Mouse (Mus musculus) T-helper 17 cell (primary cell): Measurements from ENCODE around the gene Gna14.

ENCODE experiments used
- in situ Hi-C, 2 experiments: fragments of 300-600 bp; cut with MboI, MseI; formaldehyde crosslinking; loops; 1 replicate in 1 of 2; 2 replicates in 1 of 2; pipeline ENCODE4 v1.15.1; 2025; ENCODE audit warnings: high pct_unique_total_duplicates in 2 of 2

Gene Gna14

DNA sequence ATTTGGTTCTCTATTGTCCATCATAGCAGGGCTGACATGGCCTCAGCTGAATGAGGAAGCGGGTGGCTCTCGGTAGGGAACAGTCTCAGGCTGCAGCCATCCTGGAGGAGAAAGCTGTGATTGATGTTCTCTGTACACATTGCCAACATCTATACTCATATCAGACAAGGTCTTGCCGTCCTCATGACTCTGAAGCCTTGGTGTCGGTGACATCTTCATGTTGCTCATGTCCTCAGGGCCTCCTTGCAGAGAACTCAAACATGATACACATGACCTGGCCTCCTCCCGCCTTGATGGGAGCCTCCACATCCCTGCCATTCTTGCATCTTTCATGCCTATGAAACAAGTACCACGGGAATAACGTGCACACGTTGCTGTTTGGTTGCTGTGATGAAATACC lies 144.9 kb downstream of the Gna14 start:
- in situ Hi-C loops: loop anchor here (10.0 to 25.0 kb wide), 2 partner anchors 518 to 834 kb away; no protein-coding TSS in a partner anchor

DNA sequence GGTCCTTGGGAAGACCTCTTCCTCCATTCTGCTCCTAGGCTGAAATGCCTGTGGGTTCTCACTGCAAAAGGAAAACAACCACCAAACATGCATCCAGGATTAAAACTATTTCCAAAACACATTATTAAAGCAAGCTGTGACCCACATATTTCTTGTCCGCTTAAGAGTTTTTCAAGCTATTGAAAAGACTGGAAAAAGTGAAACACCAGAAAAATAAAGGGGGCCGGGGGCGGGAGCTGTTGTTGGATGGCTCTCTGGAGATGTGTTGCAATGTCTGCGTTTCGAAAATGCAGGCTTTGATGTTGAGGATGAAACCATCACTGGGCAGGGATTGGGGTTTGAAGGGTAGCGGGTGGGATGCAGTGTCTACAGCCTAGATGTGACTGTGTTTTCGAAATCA lies 149.0 kb downstream of the Gna14 start:
- in situ Hi-C loops: loop anchor here (10.0 to 25.0 kb wide), 2 partner anchors 522 to 830 kb away; no protein-coding TSS in a partner anchor

DNA sequence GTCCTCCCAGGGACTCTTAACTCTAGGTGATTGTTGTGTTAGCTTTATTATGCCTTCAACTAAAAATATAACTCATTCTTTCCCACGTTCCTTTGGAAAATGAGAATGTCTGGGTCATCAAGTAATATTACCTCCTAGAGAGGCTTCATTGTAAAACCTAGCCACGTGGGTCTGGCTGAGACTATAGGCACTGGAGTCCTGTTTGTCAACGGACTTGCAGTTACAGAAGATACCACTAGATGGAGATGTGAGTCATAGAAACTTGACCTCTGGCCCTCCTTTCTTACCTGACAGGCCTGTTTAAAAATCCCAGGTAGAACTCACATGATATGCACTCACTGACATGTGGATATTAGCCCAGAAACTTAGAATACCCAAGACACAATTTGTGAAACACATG lies 149.8 kb downstream of the Gna14 start:
- in situ Hi-C loops: loop anchor here (10.0 to 25.0 kb wide), 2 partner anchors 523 to 829 kb away; no protein-coding TSS in a partner anchor

DNA sequence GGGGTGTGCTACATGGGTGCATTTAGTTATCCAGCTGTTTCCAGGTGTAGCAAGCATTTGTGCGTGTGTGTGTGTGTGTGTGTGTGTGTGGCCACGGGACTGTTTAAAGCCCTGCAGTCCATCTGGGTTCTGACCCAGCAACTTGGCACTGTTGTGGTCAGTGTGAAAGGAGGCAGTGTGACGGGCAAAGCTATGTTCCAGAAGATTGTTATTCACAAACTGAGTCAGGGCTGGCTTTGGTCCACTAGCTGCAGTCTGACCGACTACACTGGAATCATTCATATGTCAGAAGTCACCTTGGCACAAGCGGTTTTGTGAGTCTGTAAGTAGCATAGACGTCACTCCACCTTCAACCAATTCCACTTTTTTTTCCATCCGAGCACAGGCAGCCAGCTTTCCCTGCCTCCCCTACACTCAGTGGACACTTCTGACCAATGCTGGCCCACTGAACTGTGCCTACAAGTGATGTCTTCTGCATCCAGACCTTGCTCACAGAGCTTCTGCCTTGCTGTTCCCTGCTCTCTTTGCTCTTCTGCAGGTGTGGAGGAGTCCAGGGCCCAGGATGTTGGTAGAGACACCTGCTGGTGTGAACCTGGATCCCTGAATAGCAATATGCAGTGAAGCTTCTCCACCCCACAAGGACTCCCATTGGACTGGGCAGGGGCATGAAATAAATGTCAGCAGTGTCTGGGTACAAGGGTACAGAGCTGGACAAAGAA lies 157.9 kb downstream of the Gna14 start:
- in situ Hi-C loops: loop anchor here in 1 of 2 experiments (25.0 kb wide), 1 partner anchor 531 kb away; no protein-coding TSS in a partner anchor

DNA sequence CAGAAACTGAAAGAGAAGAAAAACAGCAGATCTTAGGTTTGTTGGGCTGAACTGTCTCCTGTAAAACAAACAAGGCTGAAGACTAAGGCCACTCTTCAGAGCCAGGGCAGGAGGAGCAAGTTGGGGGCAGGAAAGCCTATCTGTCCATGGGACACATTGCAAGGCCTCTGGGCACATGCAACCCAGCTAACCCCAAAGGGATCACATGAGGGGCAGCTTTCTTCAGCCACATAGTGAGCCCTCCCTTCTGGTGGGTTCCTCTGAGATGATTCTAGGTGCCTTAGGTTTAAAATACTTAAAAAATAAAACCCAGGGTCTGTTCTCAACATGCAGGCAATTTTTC lies 158.4 kb downstream of the Gna14 start:
- in situ Hi-C loops: loop anchor here in 1 of 2 experiments (25.0 kb wide), 1 partner anchor 532 kb away; no protein-coding TSS in a partner anchor

DNA sequence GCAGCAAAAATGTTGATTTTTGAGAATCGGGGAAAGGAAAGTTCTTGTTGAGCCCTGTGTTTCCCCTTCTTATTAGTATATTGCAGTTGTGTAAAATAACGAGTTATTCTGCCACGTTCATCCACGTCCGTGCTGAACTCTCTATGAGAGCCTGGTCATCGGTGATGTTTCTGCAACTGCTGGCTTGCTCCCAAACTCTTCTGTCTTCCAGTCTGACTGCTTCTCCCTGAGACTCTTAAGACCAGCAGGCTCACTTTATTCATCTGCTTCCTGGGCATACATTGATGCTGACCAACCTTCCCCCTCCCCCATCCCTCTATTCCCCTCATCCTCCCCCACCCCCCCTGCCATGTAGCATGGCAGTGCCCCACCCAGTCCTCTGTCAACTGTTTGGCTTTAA lies 161.7 kb downstream of the Gna14 start:
- in situ Hi-C loops: loop anchor here (5.0 to 25.0 kb wide), 2 partner anchors 235 to 535 kb away; no protein-coding TSS in a partner anchor

DNA sequence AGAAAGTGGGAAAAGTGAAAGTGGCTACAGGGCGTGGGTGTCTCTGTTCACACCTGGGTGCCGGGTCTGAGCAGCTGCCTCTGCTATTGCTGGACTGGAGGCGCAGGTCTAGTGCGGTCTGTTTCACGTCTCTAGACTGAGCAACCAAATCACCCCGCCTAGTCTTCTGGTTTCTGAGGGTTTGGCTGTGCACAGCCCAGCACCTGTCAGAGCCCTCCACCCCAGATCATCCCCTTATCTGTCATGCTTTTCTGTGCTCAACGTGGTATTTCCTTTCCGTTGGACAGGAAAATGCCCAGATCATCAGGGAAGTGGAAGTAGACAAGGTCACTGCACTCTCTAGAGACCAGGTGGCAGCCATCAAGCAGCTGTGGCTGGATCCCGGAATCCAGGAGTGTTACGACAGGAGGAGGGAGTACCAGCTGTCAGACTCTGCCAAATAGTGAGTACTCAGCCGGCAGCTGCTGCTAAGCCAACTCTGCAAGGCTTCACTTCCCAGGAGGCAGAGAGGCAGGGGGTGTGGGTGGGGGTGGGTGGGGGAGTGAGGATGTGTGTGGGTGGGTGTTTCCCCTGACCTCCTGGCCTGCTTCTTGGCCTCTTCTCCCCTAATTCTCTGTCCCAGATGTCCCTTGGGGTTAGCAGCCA lies 163.2 kb downstream of the Gna14 start:
- in situ Hi-C loops: loop anchor here (5.0 to 25.0 kb wide), 2 partner anchors 236 to 536 kb away; no protein-coding TSS in a partner anchor

DNA sequence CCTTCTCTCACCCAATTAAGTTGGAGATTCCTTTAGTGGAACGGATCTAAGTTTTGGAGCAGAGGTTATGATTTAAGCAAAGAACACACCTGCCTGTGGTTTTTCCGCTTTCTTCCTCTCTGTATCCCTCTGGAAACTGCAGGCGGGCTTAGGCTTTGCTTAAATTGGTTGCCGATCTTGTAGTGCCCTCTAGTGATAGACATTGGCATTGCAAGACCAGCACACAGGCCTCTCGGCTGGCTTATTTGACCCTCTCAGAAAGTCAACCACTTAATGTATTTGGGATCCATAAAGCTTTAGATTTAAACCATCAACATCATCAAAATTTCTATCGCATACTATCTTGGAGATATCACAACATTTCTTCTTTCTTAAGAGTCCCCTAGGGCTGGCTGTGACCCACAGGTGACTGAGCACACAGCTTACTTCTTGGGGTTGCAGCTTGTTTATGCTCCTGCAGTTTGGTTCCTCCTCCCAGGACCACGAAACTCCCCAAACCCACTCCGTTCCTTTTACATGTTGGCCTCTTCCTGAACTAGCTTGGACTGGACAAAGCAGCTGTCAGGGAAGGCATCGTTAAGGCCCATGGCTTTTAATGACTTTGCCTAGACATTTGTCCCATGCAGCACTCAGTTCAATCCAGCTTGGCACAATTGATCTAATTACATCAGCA lies 163.9 kb downstream of the Gna14 start:
- in situ Hi-C loops: loop anchor here (5.0 to 25.0 kb wide), 2 partner anchors 237 to 537 kb away; no protein-coding TSS in a partner anchor

DNA sequence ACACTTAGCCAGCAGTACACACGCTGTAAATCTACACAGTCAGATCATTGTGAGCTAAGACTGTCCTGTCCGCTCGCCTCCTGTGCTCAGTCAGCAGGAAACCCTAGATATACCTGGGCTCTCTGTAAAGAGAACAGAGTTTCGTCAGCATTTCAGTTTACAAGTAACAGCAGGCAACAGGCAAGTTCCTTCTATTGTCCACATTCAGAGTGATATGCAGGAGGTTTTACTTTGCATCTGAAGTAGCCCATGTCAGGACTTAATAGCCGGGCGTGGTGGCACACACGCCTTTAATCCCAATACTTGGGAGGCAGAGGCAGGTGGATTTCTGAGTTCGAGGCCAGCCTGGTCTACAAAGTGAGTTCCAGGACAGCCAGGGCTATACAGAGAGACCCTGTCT lies 166.5 kb downstream of the Gna14 start:
- in situ Hi-C loops: loop anchor here in 1 of 2 experiments (10.0 kb wide), 1 partner anchor 63 kb away; no protein-coding TSS in a partner anchor

DNA sequence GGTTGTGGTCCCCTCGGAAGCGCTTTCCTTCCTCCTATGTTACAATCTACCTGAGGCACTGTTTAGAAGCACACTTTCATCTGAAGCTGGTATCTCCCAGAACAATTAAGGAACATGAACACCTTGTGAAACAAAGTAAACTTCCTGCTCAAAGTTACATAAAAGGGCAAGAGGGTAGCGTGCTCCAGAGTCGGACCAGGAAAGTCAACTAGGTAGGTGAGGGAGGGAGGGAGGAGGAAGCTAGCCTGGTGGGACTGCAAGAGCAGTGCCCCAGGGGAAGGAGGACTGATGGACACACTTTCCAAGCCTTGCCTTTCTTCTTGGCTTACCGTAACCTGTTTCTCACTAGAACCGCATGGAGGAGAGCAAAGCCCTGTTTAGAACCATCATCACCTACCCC lies 172.1 kb downstream of the Gna14 start:
- in situ Hi-C loops: loop anchor here in 1 of 2 experiments (10.0 kb wide), 1 partner anchor 57 kb away; no protein-coding TSS in a partner anchor

DNA sequence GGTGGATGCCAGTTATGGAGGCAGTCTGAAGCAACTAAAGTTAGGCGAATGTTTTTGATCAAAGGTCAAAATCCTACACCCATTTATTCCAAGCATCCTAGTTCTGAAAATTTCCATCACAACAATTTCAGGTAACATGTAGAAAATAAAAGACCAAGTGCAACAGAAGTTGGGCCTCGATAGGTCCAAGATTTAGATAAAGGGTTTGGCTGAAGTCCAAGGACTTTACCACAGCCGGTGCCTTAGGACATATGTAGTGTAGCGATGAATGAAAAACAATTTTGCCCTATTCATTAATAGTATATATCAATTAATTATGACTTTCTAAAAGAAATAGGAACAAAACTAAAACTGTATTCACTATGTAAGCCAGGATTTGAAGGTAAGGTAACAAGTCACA lies 187.6 kb downstream of the Gna14 start:
- in situ Hi-C loops: no loop called here

DNA sequence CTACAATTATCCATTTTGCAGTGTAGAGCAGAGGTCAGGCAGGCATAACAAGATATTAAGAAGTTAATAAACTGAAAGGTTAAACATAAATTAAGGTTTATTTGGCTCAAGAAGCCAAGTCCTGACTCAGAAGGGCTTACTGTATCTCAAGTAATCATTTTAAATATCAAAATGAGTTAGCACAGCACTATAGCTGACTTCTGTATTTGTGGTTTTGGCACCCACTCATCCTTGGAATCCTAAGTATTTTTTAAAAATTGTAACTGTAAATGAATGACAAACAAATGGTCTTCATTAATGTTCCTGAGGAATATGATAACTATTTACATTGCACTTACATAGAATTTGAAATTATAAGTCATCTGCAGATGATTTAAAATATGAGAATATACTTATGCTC lies 189.4 kb downstream of the Gna14 start:
- in situ Hi-C loops: no loop called here

DNA sequence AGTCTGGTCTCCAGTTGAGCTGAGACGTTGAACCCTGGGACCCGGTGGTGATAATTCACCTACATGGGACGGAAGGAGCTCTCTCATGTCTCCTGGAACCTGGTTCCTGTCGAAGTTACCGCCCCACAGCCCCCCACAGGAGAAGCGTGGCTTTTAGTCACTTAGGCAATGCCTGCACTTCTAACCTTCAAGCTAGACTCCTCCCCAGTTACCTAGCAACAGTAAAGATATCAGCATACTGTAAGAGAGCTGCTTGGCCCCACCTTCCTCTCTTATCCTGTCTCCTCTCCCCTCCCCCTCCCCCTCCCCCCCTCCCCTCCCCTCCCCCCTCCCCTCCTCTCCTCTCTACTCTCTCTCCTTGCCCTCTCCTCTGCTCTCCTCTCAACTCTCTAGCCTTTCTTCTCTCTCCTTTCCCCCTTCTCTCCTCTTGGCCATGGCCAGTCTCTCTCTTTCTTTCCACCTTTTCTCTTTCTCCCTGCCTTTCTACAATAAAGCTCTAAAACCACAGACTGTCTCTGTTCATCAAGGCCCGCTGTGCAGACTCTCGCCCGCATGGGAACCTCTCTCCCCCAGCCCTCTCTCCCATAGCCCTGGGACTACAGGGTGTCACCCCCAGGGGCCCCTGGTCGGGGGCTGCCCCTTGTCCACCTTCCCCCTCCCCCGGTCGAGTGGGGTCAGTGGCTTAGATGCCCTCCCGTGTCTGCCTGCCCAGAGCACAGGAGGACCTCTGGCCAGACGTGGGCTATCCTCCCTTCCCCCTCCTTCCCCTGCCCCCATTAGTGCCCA lies 190.2 kb downstream of the Gna14 start:
- in situ Hi-C loops: no loop called here
